Mouse (Mus musculus) B cell, adult 62 days (primary cell): ENCODE measurements around the gene Fbxl19. TPM values are rescaled to one million over a fixed set of nuclear protein-coding genes. Genes with fewer than 3 reads are reported as not detected.

Experiments used
- total RNA-seq: library from RNA; stranded (reverse); gene quantifications from 4 replicates; pipeline ENCODE4 v1.2.4, GENCODE M21; 2023

Fbxl19 gene
- total RNA-seq: 14.7 to 17.9 TPM (median 15.5 TPM) in 4 replicates

GRCm38 (mm10) chr7:127744366-127745045, at the start of gene Fbxl19:
Gene Fbxl19, plus strand, starts transcription at chr7:127744543.

GRCm38 (mm10) chr7:127708207-127709078, 35.9 kb upstream of the Fbxl19 start, which contains the start of gene Bcl7c:
Gene Bcl7c, minus strand, starts transcription at chr7:127708933.

GRCm38 (mm10) chr7:127712461-127713385, 31.6 kb upstream of the Fbxl19 start, which contains the start of gene Ctf1:
Gene Ctf1, plus strand, starts transcription at chr7:127712736.

GRCm38 (mm10) chr7:127732066-127732465, 12.3 kb upstream of the Fbxl19 start, which contains the start of gene Ctf2:
Gene Ctf2, minus strand, starts transcription at chr7:127732166.

GRCm38 (mm10) chr7:127769651-127770038, 25.3 kb downstream of the Fbxl19 start, which contains the start of gene Orai3:
Gene Orai3, plus strand, starts transcription at chr7:127769815.

GRCm38 (mm10) chr7:127776426-127776825, 32.1 kb downstream of the Fbxl19 start, which contains the start of gene Setd1a:
Gene Setd1a, plus strand, starts transcription at chr7:127776670.

GRCm38 (mm10) chr7:127785308-127785707, 41.0 kb downstream of the Fbxl19 start, which contains the start of gene Gm49388:
Gene Gm49388, plus strand, starts transcription at chr7:127785608.

GRCm38 (mm10) chr7:127800435-127801009, 56.2 kb downstream of the Fbxl19 start, which contains the start of gene Hsd3b7:
Gene Hsd3b7, plus strand, starts transcription at chr7:127800604.

Other genes starting within 250 kb of the Fbxl19 start
- gene Srcap, start 232.6 kb upstream of the Fbxl19 start, total RNA-seq: 220 to 229 TPM (median 223 TPM) in 4 replicates
- 45.9 to 50.2 TPM (median 48.5 TPM) in 4 replicates for gene Gm42715, start 225.0 kb upstream of the Fbxl19 start, total RNA-seq
- gene Tmem265, start 183.2 kb upstream of the Fbxl19 start, total RNA-seq: 8.3 TPM in 1 of 4 replicates, not detected in the others
- gene Phkg2, start 171.2 kb upstream of the Fbxl19 start, total RNA-seq: 119 to 136 TPM (median 126 TPM) in 4 replicates
- gene Ccdc189, start 155.9 kb upstream of the Fbxl19 start, total RNA-seq: 0.38 to 1.5 TPM (median 0.60 TPM) in 4 replicates
- gene Rnf40, start 155.8 kb upstream of the Fbxl19 start, total RNA-seq: 148 to 154 TPM (median 150 TPM) in 4 replicates
- 3.0 to 5.8 TPM (median 3.5 TPM) in 4 replicates for gene Zfp629, start 128.7 kb upstream of the Fbxl19 start, total RNA-seq
- 63.0 to 68.4 TPM (median 63.8 TPM) in 4 replicates for gene Bcl7c, start 35.6 kb upstream of the Fbxl19 start, total RNA-seq
- not detected in 4 replicates for gene Ctf1, start 31.8 kb upstream of the Fbxl19 start, total RNA-seq
- gene Ctf2, start 12.4 kb upstream of the Fbxl19 start, total RNA-seq: not detected in 4 replicates
- gene Orai3, start 25.3 kb downstream of the Fbxl19 start, total RNA-seq: 28.6 to 34.8 TPM (median 29.6 TPM) in 4 replicates
- 73.7 to 86.9 TPM (median 79.4 TPM) in 4 replicates for gene Setd1a, start 32.1 kb downstream of the Fbxl19 start, total RNA-seq
- gene Gm49388, start 41.1 kb downstream of the Fbxl19 start, total RNA-seq: 1.5 to 2.4 TPM in 2 of 4 replicates, not detected in the others
- 1.7 to 3.7 TPM (median 3.2 TPM) in 4 replicates for gene Hsd3b7, start 56.1 kb downstream of the Fbxl19 start, total RNA-seq
- 121 to 153 TPM (median 133 TPM) in 4 replicates for gene Stx4a, start 79.8 kb downstream of the Fbxl19 start, total RNA-seq
- gene Stx1b, start 80.0 kb downstream of the Fbxl19 start, total RNA-seq: not detected in 4 replicates
- 91.0 to 95.6 TPM (median 92.9 TPM) in 4 replicates for gene Zfp646, start 131.7 kb downstream of the Fbxl19 start, total RNA-seq
- 13.9 to 14.9 TPM (median 14.4 TPM) in 4 replicates for gene Zfp668, start 132.3 kb downstream of the Fbxl19 start, total RNA-seq
- gene Prss53, start 146.4 kb downstream of the Fbxl19 start, total RNA-seq: 0.35 to 0.45 TPM (median 0.40 TPM) in 4 replicates
- gene Gm21974, start 150.9 kb downstream of the Fbxl19 start, total RNA-seq: not detected in 4 replicates
- 15.5 to 22.2 TPM (median 17.5 TPM) in 4 replicates for gene Vkorc1, start 151.1 kb downstream of the Fbxl19 start, total RNA-seq
- 30.2 to 34.8 TPM (median 32.9 TPM) in 4 replicates for gene Bckdk, start 159.5 kb downstream of the Fbxl19 start, total RNA-seq
- gene Kat8, start 168.0 kb downstream of the Fbxl19 start, total RNA-seq: 43.2 to 49.2 TPM (median 46.0 TPM) in 4 replicates
- gene Prss8, start 185.6 kb downstream of the Fbxl19 start, total RNA-seq: not detected in 4 replicates
- 2.5 to 3.3 TPM (median 2.8 TPM) in 4 replicates for gene Prss36, start 202.2 kb downstream of the Fbxl19 start, total RNA-seq
- 793 to 895 TPM (median 867 TPM) in 4 replicates for gene Fus, start 222.9 kb downstream of the Fbxl19 start, total RNA-seq
- gene Pycard, start 249.3 kb downstream of the Fbxl19 start, total RNA-seq: 24.0 to 28.8 TPM (median 26.2 TPM) in 4 replicates